Mouse (Mus musculus): ENCODE data around the gene Tra2a.

Gene Tra2a

DNA sequence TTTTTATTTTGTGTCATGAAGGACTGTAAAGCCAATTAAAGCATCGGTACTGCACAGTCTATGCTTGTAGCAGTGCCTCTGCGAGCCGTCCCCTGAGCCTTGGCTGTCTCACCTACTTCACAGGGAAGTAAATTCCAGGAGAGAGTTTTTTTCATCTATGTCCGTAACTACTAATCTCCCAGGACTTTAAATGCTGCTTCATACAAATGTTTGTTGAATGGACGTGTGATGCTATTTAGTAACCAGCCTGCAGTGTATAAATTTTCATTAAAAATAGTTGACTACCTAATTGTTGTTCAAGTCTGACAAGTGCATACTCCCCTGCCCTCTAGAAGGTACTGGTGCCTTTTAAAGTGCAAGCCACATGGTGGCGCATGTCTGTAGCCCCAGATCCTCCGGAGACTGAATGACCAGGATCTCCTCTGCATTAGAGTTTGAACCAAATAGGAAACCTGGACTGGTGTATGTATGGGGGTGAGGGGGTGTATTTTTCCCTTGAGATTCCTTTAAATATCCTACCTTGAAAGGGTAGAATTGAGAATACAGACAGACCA is 35.6 kb downstream of the Tra2a start:
- DNase-seq = peak; percentile 14 to 50

DNA sequence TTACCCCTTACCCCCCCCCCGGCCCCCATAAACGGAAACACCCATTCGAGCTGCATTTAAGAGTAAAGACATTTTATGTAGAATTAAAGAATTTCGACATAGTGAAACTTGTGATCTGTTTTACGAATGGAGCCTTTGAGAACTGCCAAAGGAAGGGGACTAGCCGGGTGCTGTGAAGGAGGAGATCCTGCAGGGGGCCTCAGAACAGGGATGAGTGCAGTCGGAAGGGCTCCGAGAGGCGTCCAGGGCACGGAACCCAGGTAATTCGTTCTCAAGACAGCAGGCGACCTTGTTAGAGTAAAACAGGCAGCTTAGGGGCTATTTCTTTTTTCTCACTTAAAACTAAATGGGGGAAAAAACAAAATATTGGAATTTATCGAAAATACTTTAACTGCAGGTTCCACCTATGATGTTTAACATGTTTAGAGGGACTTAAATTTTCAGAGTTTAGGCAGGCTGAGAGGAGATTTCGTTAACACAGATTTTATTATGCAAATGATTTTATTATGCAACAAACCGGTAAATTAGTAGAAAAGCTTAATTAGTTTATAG is 36.6 kb downstream of the Tra2a start:
- DNase-seq = peak; percentile 16 to 46

DNA sequence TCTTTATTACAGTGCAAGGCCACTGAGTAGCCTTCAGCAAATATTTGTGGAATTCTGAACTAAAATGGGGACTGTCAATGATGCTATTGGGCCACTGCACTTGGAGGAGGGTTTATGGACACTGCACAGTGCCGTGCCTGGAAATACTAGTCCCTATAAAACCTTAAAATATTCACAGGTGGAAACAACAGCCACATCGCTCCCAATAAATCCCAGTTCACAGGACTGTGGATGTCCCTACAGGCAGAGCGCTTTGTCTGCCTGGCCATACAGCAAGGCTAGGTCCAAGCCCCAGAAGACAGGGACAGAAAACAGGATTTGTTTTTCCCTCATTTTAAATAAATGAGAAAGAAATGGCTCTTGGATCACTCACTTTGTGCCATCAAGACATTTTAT is 38.1 kb downstream of the Tra2a start:
- no peak for DNase-seq

DNA sequence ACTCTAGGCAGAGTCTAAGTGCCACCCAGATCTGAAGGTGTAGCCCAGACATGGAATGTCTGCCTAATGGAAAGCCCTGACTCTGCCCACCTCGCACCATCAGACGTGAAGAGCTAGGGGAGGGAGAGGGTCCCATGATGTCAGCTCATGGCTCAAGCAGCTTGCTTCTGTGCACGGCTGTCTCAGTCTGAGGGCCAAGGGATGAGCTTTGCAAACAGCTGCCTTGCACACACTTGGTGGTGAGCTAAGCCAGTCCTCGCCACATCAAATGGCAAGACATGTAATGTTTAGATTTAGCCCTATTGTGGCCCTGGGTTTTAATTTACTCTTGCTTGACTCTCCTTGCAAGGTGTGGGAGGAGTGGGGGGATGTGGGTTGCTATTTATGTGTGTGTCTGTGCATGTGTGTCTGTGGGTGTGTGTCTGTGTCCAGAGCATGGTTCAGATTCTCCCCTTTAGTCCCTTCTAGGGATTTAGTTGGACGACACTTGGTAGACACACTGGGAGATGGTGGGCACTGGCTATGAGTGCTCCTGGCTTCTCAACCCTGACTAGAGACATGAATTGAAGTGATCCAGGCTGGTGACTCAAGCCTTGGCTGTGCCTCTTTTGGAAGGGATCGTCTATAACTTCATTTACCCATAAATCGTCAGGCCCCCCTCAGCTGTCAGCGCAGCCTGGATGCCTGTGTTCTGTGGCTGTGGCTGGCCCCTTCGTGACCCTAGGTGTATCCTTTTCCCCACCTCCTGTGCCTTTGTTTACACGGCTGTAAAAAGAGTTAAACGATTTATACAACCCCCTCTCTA is 38.7 kb downstream of the Tra2a start:
- DNase-seq = no peak

DNA sequence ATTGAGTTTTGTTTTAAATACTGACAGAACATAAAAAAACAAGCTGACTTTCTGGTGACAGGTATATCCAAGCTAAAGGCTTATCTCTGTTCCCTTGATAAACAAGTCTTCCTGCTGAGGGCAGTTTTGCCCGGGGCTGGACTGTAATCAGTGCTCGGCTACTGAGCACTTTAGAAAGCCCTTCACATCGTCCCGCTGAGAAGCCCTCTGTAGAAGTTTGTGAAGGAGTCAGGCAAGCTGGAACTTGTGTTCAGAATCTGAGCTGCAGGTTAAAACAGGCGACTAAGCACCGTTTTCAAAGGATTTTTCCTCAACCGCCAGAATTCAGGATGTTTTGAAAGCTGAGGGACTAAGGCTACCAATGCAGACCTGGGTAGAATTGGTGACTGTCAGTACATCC is 41.9 kb downstream of the Tra2a start:
- peak in 1 of 2 experiments; percentile 33 for DNase-seq

DNA sequence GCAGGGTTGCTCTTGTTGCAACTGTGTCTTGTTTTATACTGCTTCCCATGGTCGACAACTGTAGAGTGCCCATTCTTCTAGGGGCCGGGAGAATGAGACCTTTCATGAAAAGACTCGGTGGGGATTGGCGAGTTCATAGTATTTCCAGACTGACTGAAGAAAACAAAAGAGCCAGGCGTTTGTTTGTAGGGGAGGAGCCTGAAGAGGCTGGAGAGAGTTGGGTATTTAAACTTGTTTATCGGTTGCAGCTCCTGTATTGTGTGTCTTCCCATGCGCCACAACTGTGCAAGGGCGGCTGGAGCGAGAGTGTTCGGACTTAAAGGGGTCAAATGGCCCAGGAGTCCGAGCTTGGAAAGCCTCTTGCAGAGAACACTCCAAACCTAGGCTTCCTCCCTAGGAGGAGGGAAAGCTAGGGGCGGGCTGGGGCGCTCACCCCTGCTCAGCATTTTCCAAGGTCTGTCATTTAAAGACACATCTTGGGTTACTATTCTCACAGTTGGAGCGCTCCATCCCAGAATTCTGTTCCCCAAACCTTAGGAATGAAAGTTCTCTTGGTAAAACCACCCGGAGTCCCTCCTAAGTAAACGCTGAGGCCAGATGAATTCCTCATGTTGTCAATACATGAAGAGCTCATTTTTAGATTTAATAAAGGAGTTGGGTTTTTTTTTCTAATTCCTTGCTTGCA is 43.8 kb downstream of the Tra2a start:
- DNase-seq = no peak

DNA sequence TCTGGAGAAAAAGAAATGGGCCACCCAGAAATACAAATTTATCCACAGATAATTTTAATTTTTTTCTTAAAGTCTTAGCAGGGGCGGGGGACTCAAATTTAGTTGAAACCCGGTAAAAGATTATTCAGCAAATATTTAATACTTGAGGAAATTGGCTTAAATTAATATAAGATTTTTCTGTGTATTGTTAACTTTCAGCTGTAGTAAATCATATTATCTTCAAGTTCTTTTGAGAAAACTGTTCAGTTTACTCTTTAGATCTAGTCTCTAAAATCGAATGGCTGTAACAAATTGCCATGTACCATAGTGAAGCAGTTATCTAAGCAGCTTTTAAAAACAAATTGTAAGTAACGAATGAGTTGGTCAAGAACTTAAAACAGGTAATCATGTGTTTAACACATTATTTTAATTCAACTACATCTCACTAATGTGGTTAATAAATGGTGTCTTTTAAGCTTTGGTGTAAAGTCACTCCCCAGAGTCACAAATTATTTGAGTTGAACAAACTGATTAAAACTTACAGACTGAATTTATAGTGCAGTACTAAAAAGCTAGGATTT is 44.8 kb downstream of the Tra2a start:
- no peak for DNase-seq

DNA sequence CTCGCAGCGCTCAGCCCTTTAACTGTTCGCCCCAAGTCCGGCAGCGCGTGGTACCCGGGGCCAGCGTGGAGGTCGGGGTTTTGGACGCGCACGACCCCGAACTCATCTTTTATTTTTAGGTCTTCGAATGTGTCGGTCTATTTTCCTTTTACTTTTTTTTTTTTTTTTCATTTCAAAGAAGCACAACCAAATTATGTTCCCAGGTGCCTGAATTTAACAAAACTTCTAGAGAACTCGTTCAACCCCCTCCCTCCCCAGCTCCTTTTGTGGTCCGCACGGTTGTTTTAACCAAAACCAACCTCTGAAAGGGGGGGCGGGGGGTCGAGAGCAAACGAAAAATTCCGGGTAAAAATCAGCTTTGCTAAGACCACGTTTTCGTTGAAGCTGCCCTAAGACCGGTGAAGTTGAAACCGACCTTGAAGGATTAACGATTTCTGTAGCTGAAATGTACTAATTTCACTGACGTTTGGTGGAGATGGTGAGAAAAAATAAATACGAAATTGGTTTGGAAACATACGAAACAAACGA is 45.5 kb downstream of the Tra2a start:
- DNase-seq = peak; percentile 14 to 46

DNA sequence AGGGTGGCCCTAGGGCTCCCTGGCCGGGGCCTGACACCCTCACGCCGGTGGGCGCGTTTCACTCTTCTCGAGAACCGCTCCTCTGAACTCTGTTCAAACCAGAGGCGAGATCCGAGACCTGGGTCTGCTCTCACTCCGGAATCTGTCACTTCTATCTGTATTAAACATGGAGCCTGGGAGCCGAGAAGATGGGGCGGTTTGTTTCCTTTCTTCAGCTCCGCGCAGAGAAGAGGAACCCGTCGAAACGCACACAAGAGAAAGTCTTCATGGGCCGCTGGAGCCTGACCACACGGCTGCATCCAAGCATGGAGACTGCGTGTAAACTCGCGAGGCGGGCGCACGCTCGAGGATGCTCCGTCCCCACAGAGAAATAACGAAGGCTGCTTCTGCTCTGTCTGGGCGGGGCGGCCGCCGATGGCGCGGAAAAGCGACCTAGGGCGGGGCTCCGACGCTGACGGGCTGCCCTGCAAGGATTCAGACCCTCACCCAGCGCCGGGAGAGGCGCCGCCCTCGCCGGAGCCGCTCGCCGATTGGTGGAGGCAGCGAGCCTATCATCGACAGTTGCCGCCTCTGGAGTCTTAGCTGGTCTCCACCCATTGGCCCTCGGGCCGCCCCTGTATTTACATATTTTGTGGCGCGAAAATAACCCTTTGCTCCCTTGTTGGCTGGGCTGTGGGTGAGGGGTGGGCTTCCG is 46.1 kb downstream of the Tra2a start:
- DNase-seq = peak; percentile 26 to 62

DNA sequence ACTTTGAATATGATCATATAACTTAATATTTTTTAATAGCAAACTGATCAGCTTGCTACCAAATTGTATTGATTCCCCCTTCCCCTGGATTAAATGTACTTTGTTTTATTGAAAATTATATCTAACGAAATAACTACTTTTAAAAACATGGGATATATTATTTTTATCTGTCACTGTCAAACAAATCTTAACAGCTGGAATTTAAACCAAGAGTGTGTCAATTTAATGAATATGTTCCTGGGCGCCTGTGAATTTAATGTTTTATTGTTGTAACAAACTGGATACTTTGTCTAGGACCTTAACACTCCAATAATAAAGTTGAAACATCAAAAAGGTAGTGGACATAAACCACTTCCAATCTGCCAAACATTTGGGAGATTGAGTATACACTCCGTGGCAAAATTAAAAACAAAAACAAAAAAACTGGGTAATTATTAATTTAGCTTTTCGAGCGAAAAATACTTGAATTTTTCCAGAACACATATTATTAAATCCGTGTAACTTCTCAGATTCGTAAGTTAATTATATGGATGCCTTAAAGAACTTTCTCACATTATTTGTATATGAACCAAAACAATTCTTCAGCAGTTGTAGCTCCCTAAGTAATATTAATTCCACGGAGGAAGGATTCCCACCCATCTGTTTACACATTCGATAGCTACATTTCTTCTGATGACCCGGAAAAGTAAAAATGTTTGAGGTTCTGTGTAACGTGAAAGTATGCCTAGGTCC is 46.9 kb downstream of the Tra2a start:
- no peak for DNase-seq

DNA sequence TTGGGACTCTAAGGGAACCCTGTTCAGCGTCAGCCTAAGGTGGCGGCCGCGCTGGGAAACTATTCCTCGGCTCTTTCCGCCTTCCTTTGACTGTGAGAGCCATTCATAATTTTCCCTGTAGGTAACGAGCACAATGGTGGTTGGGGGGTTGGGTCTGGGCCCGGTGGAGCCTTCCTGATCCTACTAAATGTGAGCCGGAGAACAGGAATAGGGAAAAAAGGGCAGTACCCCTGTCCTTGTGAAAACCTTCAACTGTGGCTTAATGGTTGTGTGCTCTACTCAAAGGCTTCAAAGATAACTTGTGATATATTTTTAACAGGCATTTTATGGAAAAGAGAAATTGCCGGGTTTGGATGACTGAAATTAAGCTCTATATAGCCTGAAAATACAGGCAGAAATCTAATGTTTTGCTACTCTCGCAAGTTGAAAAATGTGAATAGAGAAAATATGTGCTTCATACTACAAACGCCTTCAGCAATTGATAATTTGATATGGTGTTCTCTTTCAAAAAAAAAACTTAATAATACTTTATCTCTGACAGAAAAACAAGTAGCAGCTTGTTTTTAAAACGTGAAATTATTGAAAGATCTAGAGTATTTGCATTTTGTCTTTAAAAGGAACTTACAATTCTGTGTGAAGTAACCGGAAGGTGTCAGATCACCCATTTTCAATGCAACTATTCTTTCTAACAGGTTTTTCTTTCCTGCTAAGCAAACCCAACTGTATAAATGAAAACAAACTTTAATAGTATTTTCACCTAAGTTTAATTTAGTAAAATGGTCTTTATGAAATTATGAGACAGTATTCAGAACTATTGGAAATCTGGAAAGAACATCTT is 47.9 kb downstream of the Tra2a start:
- DNase-seq = peak in 1 of 2 experiments; percentile 27

DNA sequence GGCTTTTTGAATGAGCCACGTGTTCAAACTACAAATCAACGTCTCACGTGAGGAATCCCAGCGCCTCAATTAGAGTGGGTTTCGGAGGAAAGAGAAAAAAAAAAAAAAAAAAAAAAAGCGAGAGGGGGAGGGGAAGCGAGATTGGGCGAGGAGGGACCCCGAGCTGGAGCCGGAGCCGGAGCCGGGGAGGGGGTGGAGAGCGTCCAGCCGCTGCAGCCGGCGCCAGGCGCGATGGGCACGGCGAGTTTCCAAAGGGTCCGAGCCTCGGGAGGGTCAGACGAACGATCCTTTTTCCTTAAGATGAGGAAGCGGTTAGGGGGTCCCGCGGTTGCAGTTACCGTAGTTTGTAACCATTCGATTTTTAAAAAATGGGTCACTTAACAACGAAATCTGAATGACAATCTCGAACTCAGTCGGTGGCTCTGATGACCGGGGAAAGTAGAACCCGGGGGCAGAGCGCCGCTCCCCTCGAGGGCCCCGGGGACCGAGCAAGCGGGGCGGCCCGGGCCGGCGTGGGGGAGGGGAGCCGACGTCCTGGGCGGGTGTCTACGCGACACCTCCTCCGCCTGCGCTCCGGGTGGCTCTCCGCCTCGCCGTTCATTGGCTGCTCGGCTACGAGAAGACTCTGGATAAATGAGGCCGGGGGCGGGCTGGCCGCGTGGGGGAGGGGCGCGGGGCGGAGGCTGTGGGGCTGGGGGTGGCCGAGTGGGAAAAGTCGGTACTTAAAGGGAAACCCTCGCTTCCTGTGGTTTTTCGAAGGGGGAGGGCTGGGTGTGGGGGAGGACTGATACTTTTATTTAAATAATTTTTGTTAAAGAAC is 48.7 kb downstream of the Tra2a start, which contains the start of gene Igf2bp3:
Gene Igf2bp3, minus strand, starts transcription at position 30 of the 820 bp plus-strand sequence.
- DNase-seq = peak; percentile 23 to 24

DNA sequence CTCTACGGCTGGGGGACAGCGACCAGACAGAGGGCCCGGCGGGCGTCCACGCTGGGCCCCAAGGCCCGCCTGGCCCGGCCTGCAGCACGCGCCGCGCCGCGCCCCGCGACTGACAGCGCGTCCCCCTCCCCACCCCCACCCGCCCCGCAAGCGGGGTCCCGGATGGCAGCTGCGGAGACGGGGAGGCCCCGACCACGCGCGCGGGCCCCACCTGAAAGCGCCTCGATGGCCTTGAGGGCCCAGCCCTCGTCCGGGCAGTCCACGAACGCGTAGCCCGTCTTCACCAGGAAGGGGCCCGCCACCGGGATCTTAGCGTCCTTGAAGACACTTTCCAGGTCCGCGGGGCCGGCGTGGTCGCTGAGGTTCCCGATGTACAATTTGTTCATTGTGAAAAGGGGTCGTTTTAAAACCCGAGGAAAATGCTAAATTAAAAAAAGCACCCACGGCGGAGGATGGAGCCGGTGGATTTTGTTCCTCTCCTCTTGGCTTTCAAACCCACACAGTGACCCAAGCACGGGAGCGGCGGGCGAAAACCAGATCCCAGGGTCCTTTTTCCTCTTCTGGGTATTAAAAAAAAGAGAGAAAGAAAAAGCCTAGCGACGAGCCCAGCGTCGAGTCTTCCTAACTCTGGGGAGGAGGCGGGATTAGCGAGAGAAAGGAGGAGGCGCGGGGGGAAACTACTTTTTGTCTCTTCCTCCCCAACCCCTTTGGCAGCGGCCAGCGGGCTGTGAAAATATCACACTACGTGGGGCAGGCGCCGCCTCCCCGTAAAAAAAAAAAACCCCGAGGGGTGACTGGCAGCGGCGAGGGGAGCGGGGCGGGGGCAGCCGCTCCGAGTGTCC is 49.5 kb downstream of the Tra2a start:
- DNase-seq = peak; percentile 20 to 23

DNA sequence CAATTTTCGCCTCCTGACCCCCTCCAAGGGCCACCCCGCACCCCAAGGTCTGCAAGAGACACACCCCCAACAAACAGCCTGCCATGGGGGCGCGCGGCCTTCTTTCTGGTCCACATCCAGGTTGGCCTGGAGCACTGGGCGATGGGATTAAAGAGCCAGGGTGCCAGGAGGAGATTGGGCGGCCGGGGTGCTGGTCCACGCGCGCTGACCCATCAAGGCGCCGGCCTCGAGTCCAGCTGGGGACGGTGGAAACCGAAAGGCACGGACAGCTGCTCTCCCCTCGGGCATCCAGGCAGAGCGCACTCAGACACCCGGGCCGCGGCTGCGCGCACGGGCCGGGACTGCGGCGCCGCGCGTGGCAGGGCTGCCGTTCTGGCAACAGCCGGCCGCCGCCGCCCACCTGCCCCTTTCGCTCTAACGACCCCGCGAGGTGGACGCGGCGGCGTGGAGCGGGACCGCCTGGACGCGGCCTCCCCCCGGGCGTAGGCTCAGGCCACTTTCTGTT is 50.2 kb downstream of the Tra2a start:
- DNase-seq = peak; percentile 22 to 31

DNA sequence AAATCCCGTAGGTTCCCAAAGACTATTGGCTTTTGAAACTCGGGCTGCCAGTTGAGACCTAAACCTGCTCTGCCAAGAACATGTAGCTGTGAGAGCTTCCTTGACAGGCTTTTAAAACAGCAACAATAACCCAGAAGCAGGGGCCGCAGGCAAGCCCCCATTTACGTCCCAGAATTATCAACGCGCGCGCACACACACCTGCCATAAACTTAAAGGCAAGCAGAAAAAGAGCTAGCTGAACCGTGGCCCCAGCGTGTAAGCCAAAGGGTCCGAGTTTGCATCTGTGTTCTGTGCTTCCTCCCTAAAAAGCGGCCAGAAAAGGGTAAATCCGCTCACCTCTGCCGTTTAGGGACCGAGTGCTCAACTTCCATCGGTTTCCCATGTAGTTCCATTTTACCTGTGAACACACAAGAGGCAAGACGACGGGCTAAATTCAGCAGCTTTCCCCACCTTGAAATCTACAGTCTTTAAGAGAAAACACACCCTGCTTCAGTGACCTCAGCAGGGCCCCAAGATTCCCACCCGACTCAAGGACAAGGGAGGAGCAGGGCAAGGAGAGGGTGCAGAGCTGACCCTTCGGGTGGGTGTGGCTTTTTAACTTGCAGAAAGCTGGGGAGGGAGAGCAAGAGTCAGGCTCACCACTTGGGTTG is 50.8 kb downstream of the Tra2a start:
- DNase-seq = peak in 1 of 2 experiments; percentile 10

DNA sequence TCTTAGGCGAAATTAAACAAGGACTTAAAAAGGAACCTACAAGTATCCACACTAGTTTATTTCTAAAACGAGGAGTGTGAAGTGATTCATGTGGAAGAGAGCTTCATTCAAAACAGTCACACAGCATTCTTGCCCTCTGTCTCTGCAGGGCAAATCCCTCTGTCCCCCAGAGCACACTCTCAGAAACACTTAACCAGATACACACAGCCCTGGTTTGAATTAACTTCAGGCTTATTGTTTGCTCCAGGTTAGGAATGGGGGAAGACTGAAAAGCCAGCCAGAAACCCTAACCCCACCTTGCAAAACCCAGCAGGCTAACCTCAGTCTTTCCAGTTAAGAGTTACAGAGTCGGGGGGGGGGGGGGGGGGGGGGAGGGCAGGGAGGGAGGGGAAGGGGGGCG is 51.7 kb downstream of the Tra2a start:
- DNase-seq = no peak

DNA sequence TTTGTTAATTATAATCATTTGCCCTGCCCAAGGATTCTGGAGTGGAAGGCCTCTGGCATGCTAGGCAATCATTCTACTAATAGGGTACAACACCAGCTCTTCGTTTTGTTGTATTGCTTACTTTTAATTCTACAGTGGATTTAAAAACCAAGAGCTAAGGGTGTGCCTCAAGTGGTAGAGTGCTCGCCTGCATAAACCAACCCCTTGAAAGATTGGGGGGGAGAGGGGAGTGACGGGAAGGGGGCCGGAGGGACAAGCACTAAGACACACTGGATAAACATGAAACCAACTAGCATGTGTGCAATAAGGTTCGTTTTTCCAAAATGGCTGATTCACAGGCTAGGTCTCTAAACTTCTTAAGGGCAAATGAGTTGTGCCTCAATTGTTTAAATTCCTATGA is 52.2 kb downstream of the Tra2a start:
- no peak for DNase-seq
